Mouse (Mus musculus) hindbrain, embryonic 13.5 days (tissue): ENCODE data around the gene Thrsp. TPM values are rescaled to one million over a fixed set of nuclear protein-coding genes. Genes with fewer than 3 reads are reported as not detected.

Experiments
- ATAC-seq: fragments of 200-750 bp; cut with Nextera tagmentation; 2 replicates; pipeline ENCODE4 v1.8.0; 2017; ENCODE audit warnings: moderate TSS enrichment; ENCODE audit not compliant: low FRiP score
- H3K27ac ChIP-seq: fragments of 300-500 bp; sonication (generic); 2 replicates; pipeline ENCODE4 v1.5.1; 2015; ENCODE audit warnings: inconsistent platforms, mild to moderate bottlenecking, moderate library complexity
- H3K27me3 ChIP-seq: fragments of 300-500 bp; sonication (generic); 2 replicates; pipeline ENCODE4 v1.6.1; 2015; ENCODE audit warnings: mild to moderate bottlenecking, inconsistent platforms
- H3K36me3 ChIP-seq: fragments of 300-500 bp; sonication (generic); 2 replicates; pipeline ENCODE4 v1.6.1; 2015; ENCODE audit warnings: mild to moderate bottlenecking, inconsistent platforms
- H3K4me1 ChIP-seq: fragments of 300-500 bp; sonication (generic); replicated peaks from 2 replicates; pipeline ENCODE4 v1.6.1; 2015; ENCODE audit warnings: inconsistent platforms
- H3K4me2 ChIP-seq: fragments of 300-500 bp; sonication (generic); 2 replicates; pipeline ENCODE4 v1.6.1; 2015; ENCODE audit warnings: inconsistent platforms, mild to moderate bottlenecking, moderate library complexity
- H3K4me3 ChIP-seq: fragments of 300-500 bp; sonication (generic); 2 replicates; pipeline ENCODE4 v1.5.1; 2015; ENCODE audit warnings: mild to moderate bottlenecking, inconsistent platforms
- H3K9ac ChIP-seq: fragments of 300-500 bp; sonication (generic); 2 replicates; pipeline ENCODE4 v1.6.1; 2015; ENCODE audit warnings: mild to moderate bottlenecking, inconsistent platforms
- H3K9me3 ChIP-seq: fragments of 300-500 bp; sonication (generic); 2 replicates; pipeline ENCODE4 v1.6.1; 2016; ENCODE audit warnings: inconsistent platforms
- WGBS: fragments of 180-500 bp; shearing (Covaris S2); methylation state at CpG from one replicate; pipeline ENCODE4 v1.1.7; 2015; 5-methylcytosine and 5-hydroxymethylcytosine counted together
- polyA plus RNA-seq: library from polyadenylated mRNA; unstranded; fragments of >200 nt; fragmentation: Nextera tagmentation; extraction: Ambion mirVana; gene quantifications from 2 replicates; pipeline ENCODE4 v1.2.1, GENCODE M21; 2015

The Thrsp gene
- polyA plus RNA-seq, 1 experiment from 2014 or later = 1.8 TPM

GRCm38 (mm10) chr7:97386806-97387370 is 30.6 kb downstream of the Thrsp start:
- H3K9me3 ChIP-seq = no peaks in the 10 kb centered on the region
- H3K9ac ChIP-seq = no peak overlapping the region
- no peak overlapping the region for H3K4me2 ChIP-seq
- no peaks in the 10 kb centered on the region for H3K27me3 ChIP-seq
- H3K4me1 ChIP-seq = 0 out of 2 replicates have a peak, but pooled peaks cover 5% of the 10 kb centered on the region
- WGBS = 83% methylated on average over 5 of the region's 5 CpGs
- H3K27ac ChIP-seq = peak overlapping the region; percentile 23; the same call in 1 of the 2 replicates
- no peak for ATAC-seq
- no peak overlapping the region for H3K4me3 ChIP-seq
- H3K36me3 ChIP-seq = peaks cover 74% of the 10 kb centered on the region

- Histone ChIP-seq H3K27me3 (no peaks in the 10 kb centered on the region), H3K27ac (no peak overlapping the region), H3K4me3 (no peak overlapping the region), H3K9ac (no peak overlapping the region), H3K36me3 (peaks cover 74% of the 10 kb centered on the region), H3K9me3 (no peaks in the 10 kb centered on the region), H3K4me2 (no peak overlapping the region), H3K4me1 (0 out of 2 replicates have a peak, but pooled peaks cover 2% of the 10 kb centered on the region)
- WGBS = 89% methylated on average over 7 of the region's 7 CpGs
- no peak for ATAC-seq
Observed at GRCm38 (mm10) chr7:97386106-97386805, 31.3 kb downstream of the Thrsp start.

GRCm38 (mm10) chr7:97383496-97384132 is 33.9 kb downstream of the Thrsp start:
- no peaks in the 10 kb centered on the region for H3K9me3 ChIP-seq
- WGBS = 89% methylated on average over 10 of the region's 10 CpGs
- H3K4me2 ChIP-seq = no peak overlapping the region
- no peak overlapping the region for H3K9ac ChIP-seq
- H3K4me1 ChIP-seq = no peaks in the 10 kb centered on the region
- peaks cover 80% of the 10 kb centered on the region for H3K36me3 ChIP-seq
- no peak overlapping the region for H3K27ac ChIP-seq
- no peaks in the 10 kb centered on the region for H3K27me3 ChIP-seq
- ATAC-seq = no peak
- no peak overlapping the region for H3K4me3 ChIP-seq

GRCm38 (mm10) chr7:97382661-97383060 is 34.9 kb downstream of the Thrsp start:
- H3K36me3 ChIP-seq = peaks cover 82% of the 10 kb centered on the region
- no peaks in the 10 kb centered on the region for H3K4me1 ChIP-seq
- no peak overlapping the region for H3K4me2 ChIP-seq
- WGBS = 96% methylated on average over 8 of the region's 8 CpGs
- no peak overlapping the region for H3K27ac ChIP-seq
- H3K27me3 ChIP-seq = no peaks in the 10 kb centered on the region
- no peak for ATAC-seq
- H3K4me3 ChIP-seq = no peak overlapping the region
- H3K9me3 ChIP-seq = no peaks in the 10 kb centered on the region
- H3K9ac ChIP-seq = no peak overlapping the region

- Histone ChIP-seq H3K4me2 (no peak overlapping the region), H3K9ac (no peak overlapping the region), H3K4me3 (no peak overlapping the region), H3K27me3 (no peaks in the 10 kb centered on the region), H3K9me3 (no peaks in the 10 kb centered on the region), H3K27ac (no peak overlapping the region), H3K36me3 (peaks cover 85% of the 10 kb centered on the region), H3K4me1 (no peaks in the 10 kb centered on the region)
- WGBS = 96% methylated on average over 5 of the region's 5 CpGs
- ATAC-seq = no peak
Observed at GRCm38 (mm10) chr7:97380500-97381123, 36.9 kb downstream of the Thrsp start.

GRCm38 (mm10) chr7:97379304-97379703 is 38.2 kb downstream of the Thrsp start:
- H3K9ac ChIP-seq = no peak overlapping the region
- H3K27me3 ChIP-seq = no peaks in the 10 kb centered on the region
- no peak overlapping the region for H3K4me2 ChIP-seq
- 95% methylated on average over 5 of the region's 5 CpGs for WGBS
- H3K4me1 ChIP-seq = no peaks in the 10 kb centered on the region
- H3K27ac ChIP-seq = no peak overlapping the region
- no peaks in the 10 kb centered on the region for H3K9me3 ChIP-seq
- H3K4me3 ChIP-seq = no peak overlapping the region
- peaks cover 85% of the 10 kb centered on the region for H3K36me3 ChIP-seq
- ATAC-seq = no peak

- Histone ChIP-seq H3K36me3 (peaks cover 58% of the 10 kb centered on the region), H3K4me1 (peaks cover 11% of the 10 kb centered on the region), H3K4me3 (no peak overlapping the region), H3K9me3 (no peaks in the 10 kb centered on the region), H3K27me3 (no peaks in the 10 kb centered on the region), H3K9ac (no peak overlapping the region), H3K4me2 (no peak overlapping the region), H3K27ac (no peak overlapping the region)
- WGBS = 76% methylated on average over 2 of the region's 2 CpGs
- no peak for ATAC-seq
Observed at GRCm38 (mm10) chr7:97375906-97376305, 41.6 kb downstream of the Thrsp start.

GRCm38 (mm10) chr7:97375101-97375500 is 42.4 kb downstream of the Thrsp start:
- H3K36me3 ChIP-seq = peaks cover 53% of the 10 kb centered on the region
- 98% methylated on average over 9 of the region's 9 CpGs for WGBS
- no peak for ATAC-seq

GRCm38 (mm10) chr7:97365887-97366286 is 51.6 kb downstream of the Thrsp start:
- Histone ChIP-seq H3K27me3 (no peaks in the 10 kb centered on the region), H3K4me2 (no peak overlapping the region), H3K4me1 (peaks cover 2% of the 10 kb centered on the region), H3K36me3 (no peaks in the 10 kb centered on the region), H3K27ac (no peak overlapping the region), H3K9ac (no peak overlapping the region), H3K9me3 (no peaks in the 10 kb centered on the region), H3K4me3 (no peak overlapping the region)
- 97% methylated on average over 1 of the region's 1 CpGs for WGBS
- ATAC-seq = no peak

More at GRCm38 (mm10) chr7:97375101-97375500, 42.4 kb downstream of the Thrsp start:
- Histone ChIP-seq H3K9ac (no peak overlapping the region), H3K9me3 (no peaks in the 10 kb centered on the region), H3K4me3 (no peak overlapping the region), H3K4me1 (peaks cover 13% of the 10 kb centered on the region), H3K4me2 (no peak overlapping the region), H3K27ac (no peak overlapping the region), H3K27me3 (no peaks in the 10 kb centered on the region)

Other genes starting within 250 kb of the Thrsp start
- gene Usp35, start 85.7 kb downstream of the Thrsp start, polyA plus RNA-seq = 3.2 and 3.6 TPM in 2 replicates
- gene Kctd21, start 85.4 kb downstream of the Thrsp start, polyA plus RNA-seq = 7.6 and 7.9 TPM in 2 replicates
- gene Alg8, start 46.1 kb downstream of the Thrsp start, polyA plus RNA-seq = 16.5 and 17.4 TPM in 2 replicates
- gene Ndufc2, start 17.7 kb downstream of the Thrsp start, polyA plus RNA-seq = 445 and 471 TPM in 2 replicates
- 1.1 and 1.5 TPM in 2 replicates for gene Kctd14, start 33.6 kb upstream of the Thrsp start, polyA plus RNA-seq
- 50.0 and 50.9 TPM in 2 replicates for gene Ints4, start 63.2 kb upstream of the Thrsp start, polyA plus RNA-seq
- gene Aamdc, start 161.8 kb upstream of the Thrsp start, polyA plus RNA-seq = 45.9 and 51.0 TPM in 2 replicates
- gene Rsf1, start 162.2 kb upstream of the Thrsp start, polyA plus RNA-seq = 35.4 and 36.2 TPM in 2 replicates